Mouse (Mus musculus) heart, postnatal 4 days (tissue): ENCODE measurements at regions not wholly inside any gene's neighbourhood (a gene's known extent, or its start where the extent isn't known, plus 50 kb on each side); places are given as distances from the start of the nearest gene placed in this dataset.

Experiments used
- DNase-seq: peaks from one replicate; pipeline ENCODE4 v3.0.0; 2021
- microRNA-seq, 2 experiments: library from miRNA; unstranded; fragments of <30 nt; microRNA quantifications; one replicate each; pipeline ENCODE4 v1.2.0; 2021 to 2022

DNA sequence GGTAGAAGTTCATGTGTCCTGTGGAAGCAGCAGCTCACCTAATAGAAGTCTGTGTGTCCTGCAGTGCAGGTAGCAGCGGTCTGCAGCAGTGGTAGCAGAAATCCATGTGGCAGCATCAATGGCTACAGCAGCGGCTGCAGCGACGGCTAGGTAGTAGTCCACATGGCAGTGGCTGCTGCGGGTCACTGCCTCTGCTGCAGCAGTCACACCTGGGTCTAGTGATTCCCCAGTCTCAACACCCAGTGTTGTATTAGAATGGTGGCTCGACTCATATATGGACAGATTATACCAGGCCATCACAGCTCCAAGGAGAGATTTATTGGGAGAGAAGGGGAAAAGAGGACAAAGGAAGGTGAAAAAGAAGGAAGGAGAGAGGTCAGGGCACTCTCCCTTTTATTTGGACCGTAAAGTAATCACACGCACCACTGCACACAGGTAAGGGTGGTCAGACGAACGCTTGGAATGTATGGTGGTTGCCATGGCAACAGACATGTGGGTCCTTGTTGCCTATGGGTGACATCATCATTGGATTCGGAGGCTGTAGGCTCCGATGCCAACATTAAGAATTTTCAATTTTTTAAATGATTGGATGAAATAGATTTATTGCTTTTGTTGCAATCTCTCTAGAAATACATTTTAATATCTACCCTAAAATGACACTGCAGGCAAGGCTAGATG, 71.2 kb upstream of the Ccdc85a start:
- DNase-seq: no peak

DNA sequence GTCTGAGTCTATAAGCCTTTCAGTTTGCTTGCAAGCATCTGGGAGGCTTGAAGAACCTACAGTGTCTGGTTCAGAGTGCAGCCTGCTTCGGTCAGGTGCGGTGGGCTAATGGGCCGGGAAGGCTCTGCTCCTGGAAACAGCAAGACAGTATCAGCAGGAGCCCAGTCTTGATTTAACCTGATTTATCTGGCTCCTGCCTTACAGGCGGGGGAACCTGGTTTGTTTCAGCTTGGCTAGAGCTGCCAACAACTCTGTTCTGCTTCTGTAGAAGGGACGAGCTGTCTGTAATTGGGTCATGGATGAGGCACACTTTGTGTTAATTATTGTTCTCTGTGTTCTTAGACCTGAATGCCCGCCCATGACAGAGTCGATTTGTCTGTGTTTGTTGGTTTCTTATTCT, 65.3 kb upstream of the Ccdc85a start:
- no peak for DNase-seq

DNA sequence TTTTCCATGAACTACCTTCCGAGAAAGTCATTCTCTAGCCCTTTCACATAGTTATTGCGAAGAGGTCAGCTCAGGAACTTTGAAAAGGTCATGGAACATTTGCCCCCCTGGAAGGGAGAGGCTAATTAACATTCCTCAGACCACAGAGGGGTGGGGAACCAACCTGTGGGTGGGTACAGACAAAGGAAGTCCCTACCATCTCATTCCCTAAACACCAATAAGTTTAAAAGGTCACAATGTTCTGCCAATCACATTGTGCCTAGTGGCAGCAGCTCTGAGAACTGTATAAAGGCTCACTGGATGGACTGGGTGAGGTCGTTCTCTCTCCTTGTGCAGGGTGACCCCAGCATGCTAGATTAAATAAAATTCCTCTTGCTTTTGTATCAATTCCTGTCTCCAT, 64.8 kb upstream of the Ccdc85a start:
- no peak for DNase-seq

DNA sequence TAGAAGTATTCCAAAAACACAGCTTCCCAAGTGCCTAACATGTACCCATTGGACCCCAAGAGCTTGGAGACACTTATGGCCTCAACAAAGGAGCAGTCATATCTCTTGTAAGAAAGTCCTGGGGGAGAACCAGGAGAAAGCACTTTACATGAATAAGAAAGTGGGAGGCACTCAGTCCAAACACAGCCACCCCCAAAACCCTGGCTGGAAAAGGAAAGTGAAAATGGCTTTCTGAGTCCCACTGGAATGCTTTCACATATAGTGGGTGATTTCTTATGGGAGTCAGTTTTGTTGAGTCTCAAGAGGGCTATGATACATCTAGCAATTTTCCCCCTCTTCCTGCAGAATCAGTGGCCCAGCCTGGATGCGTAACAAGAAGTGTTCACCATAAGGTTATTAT, 55.0 kb upstream of the Ccdc85a start:
- DNase-seq: no peak

DNA sequence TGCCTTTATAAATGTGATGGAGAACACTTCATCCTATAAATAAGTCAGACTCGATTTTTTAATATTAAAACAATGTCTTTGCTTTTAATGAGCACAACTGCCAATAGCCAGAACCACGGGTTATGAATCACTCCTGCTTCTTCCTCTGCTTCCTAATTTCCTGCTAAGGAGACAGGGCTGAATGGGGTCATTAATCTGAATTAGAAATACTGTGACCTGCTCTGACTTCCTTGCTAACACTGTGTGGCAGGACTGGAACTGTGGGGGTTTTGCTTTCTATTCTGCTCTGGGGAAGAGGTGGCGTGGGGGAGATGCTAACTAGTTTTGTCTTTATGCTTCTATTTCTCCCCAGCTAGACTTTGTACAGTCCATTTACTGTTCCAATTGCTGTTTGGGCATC, 52.6 kb upstream of the Ccdc85a start:
- DNase-seq: no peak

Small RNA genes in the stretch of these regions (microRNA-seq; reads per million reads assigned to microRNA genes)
- gene Mir216a (0 reads per million in 2 experiments), gene Mir216b (0 reads per million in 2 experiments), gene Mir216c (0 reads per million in 2 experiments), gene Mir217 (0.82 to 1.7 reads per million in 2 experiments)
